Mouse (Mus musculus): ENCODE data around the gene Msl3. TPM values are rescaled to one million over a fixed set of nuclear protein-coding genes. Genes with fewer than 3 reads are reported as not detected.

Msl3 gene
- total RNA-seq, 1 experiment, result 7.2 TPM

- Histone ChIP-seq H3K27ac (ENCODE audit: insufficient read depth, low read depth, low read length, poor library complexity, severe bottlenecking) (no peak overlapping the region), H3K36me3 (ENCODE audit: control insufficient read depth, insufficient read depth, low read length, poor library complexity, severe bottlenecking) (no peaks in the 10 kb centered on the region), H3K9me3 (ENCODE audit: control insufficient read depth, insufficient read depth, low read depth, low read length) (no peaks in the 10 kb centered on the region), H3K4me1 (ENCODE audit: control insufficient read depth in 2 of 2, insufficient read depth in 2 of 2, low read length in 2 of 2, poor library complexity in 1 of 2) (no peaks in the 10 kb centered on the region), H3K9ac (ENCODE audit: insufficient read depth, low read depth, low read length, poor library complexity, severe bottlenecking) (no peak overlapping the region), H3K4me3 (ENCODE audit: insufficient read depth in 1 of 2, low read depth in 1 of 2, low read length in 2 of 2, poor library complexity in 1 of 2, severe bottlenecking in 1 of 2) (no peak overlapping the region)
- DNase-seq (ENCODE audit: low read depth, low spot score), result no peak
- no peak for TF ChIP-seq ZC3H11A (IDR thresholded peaks at IDR 0.05; ENCODE audit: borderline replicate concordance, low read depth, low read length)
- no peak for TF ChIP-seq CHD2 (IDR thresholded peaks at IDR 0.05; ENCODE audit: low read depth, low read length)
- TF ChIP-seq MAFK (IDR thresholded peaks at IDR 0.05; ENCODE audit: insufficient read depth, low read depth, low read length), result no peak
- TF ChIP-seq HCFC1 (IDR thresholded peaks at IDR 0.05; ENCODE audit: borderline replicate concordance, insufficient read depth, low read length), result no peak
- no peak for TF ChIP-seq ZNF384 (IDR thresholded peaks at IDR 0.05; ENCODE audit: low read depth, low read length)
- in situ Hi-C loops (cut with MboI; ENCODE audit: low sequenced_read_pairs in 2 of 2, unreplicated experiment in 2 of 2), result no loop called here
Observed at GRCm38 (mm10) chrX:168657795-168658194, 15.9 kb downstream of the Msl3 start.

DNA sequence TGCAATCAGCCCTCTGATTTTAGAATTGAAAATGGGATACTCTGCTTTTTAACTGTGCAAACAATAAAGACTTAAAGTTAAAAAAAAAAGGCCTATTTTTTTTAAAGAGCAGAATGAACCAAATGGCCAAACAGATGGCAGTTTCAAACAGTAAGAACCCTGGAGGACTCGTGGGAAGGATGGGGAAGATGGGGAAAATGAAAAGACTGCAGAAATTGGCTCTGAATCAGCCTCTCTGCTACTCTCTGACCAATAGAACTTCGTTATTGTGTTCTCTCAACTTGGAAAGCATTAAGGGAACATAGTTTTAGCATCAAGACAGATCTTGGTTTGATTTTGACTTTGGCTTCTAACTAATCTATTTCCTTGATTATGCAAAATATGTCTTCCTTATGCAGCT lies 24.4 kb downstream of the Msl3 start:
- H3K9me3 ChIP-seq (ENCODE audit: control insufficient read depth, insufficient read depth, low read depth, low read length), result no peaks in the 10 kb centered on the region
- H3K36me3 ChIP-seq (ENCODE audit: control insufficient read depth, insufficient read depth, low read length, poor library complexity, severe bottlenecking), result peaks cover 3% of the 10 kb centered on the region; the same call in 1 of the 2 replicates
- H3K27ac ChIP-seq (ENCODE audit: insufficient read depth, low read depth, low read length, poor library complexity, severe bottlenecking), result no peak overlapping the region
- no peak overlapping the region for H3K4me3 ChIP-seq (ENCODE audit: insufficient read depth in 1 of 2, low read depth in 1 of 2, low read length in 2 of 2, poor library complexity in 1 of 2, severe bottlenecking in 1 of 2)
- no peak overlapping the region for H3K9ac ChIP-seq (ENCODE audit: insufficient read depth, low read depth, low read length, poor library complexity, severe bottlenecking)
- TF ChIP-seq HCFC1 (IDR thresholded peaks at IDR 0.05; ENCODE audit: borderline replicate concordance, insufficient read depth, low read length) (no peak), ZC3H11A (IDR thresholded peaks at IDR 0.05; ENCODE audit: borderline replicate concordance, low read depth, low read length) (no peak), ZNF384 (IDR thresholded peaks at IDR 0.05; ENCODE audit: low read depth, low read length) (no peak), CHD2 (IDR thresholded peaks at IDR 0.05; ENCODE audit: low read depth, low read length) (no peak), MAFK (IDR thresholded peaks at IDR 0.05; ENCODE audit: insufficient read depth, low read depth, low read length) (no peak)
- in situ Hi-C loops (cut with MboI; ENCODE audit: low sequenced_read_pairs in 2 of 2, unreplicated experiment in 2 of 2), result no loop called here
- no peaks in the 10 kb centered on the region for H3K4me1 ChIP-seq (ENCODE audit: control insufficient read depth in 2 of 2, insufficient read depth in 2 of 2, low read length in 2 of 2, poor library complexity in 1 of 2)
- DNase-seq (ENCODE audit: low read depth, low spot score), result no peak

- in situ Hi-C loops (cut with MboI; ENCODE audit: low sequenced_read_pairs in 2 of 2, unreplicated experiment in 2 of 2), result no loop called here
- TF ChIP-seq MAFK (IDR thresholded peaks at IDR 0.05; ENCODE audit: insufficient read depth, low read depth, low read length) (no peak), ZC3H11A (IDR thresholded peaks at IDR 0.05; ENCODE audit: borderline replicate concordance, low read depth, low read length) (no peak), HCFC1 (IDR thresholded peaks at IDR 0.05; ENCODE audit: borderline replicate concordance, insufficient read depth, low read length) (no peak), CHD2 (IDR thresholded peaks at IDR 0.05; ENCODE audit: low read depth, low read length) (no peak), ZNF384 (IDR thresholded peaks at IDR 0.05; ENCODE audit: low read depth, low read length) (no peak)
- Histone ChIP-seq H3K9ac (ENCODE audit: insufficient read depth, low read depth, low read length, poor library complexity, severe bottlenecking) (no peak overlapping the region), H3K36me3 (ENCODE audit: control insufficient read depth, insufficient read depth, low read length, poor library complexity, severe bottlenecking) (peaks cover 3% of the 10 kb centered on the region; the same call in 1 of the 2 replicates), H3K9me3 (ENCODE audit: control insufficient read depth, insufficient read depth, low read depth, low read length) (no peaks in the 10 kb centered on the region), H3K4me3 (ENCODE audit: insufficient read depth in 1 of 2, low read depth in 1 of 2, low read length in 2 of 2, poor library complexity in 1 of 2, severe bottlenecking in 1 of 2) (no peak overlapping the region), H3K4me1 (ENCODE audit: control insufficient read depth in 2 of 2, insufficient read depth in 2 of 2, low read length in 2 of 2, poor library complexity in 1 of 2) (no peaks in the 10 kb centered on the region), H3K27ac (ENCODE audit: insufficient read depth, low read depth, low read length, poor library complexity, severe bottlenecking) (no peak overlapping the region)
- no peak for DNase-seq (ENCODE audit: low read depth, low spot score)
Observed at GRCm38 (mm10) chrX:168647746-168648145, 26.0 kb downstream of the Msl3 start.

- no peak overlapping the region for H3K27ac ChIP-seq (ENCODE audit: insufficient read depth, low read depth, low read length, poor library complexity, severe bottlenecking)
Observed at GRCm38 (mm10) chrX:168643451-168643850, 30.2 kb downstream of the Msl3 start.

More at GRCm38 (mm10) chrX:168643451-168643850, 30.2 kb downstream of the Msl3 start:
- H3K9ac ChIP-seq (ENCODE audit: insufficient read depth, low read depth, low read length, poor library complexity, severe bottlenecking), result no peak overlapping the region
- H3K9me3 ChIP-seq (ENCODE audit: control insufficient read depth, insufficient read depth, low read depth, low read length), result no peaks in the 10 kb centered on the region
- in situ Hi-C loops (cut with MboI; ENCODE audit: low sequenced_read_pairs in 2 of 2, unreplicated experiment in 2 of 2), result no loop called here
- TF ChIP-seq HCFC1 (IDR thresholded peaks at IDR 0.05; ENCODE audit: borderline replicate concordance, insufficient read depth, low read length) (no peak), CHD2 (IDR thresholded peaks at IDR 0.05; ENCODE audit: low read depth, low read length) (no peak), MAFK (IDR thresholded peaks at IDR 0.05; ENCODE audit: insufficient read depth, low read depth, low read length) (no peak), ZNF384 (IDR thresholded peaks at IDR 0.05; ENCODE audit: low read depth, low read length) (no peak), ZC3H11A (IDR thresholded peaks at IDR 0.05; ENCODE audit: borderline replicate concordance, low read depth, low read length) (no peak)
- H3K4me1 ChIP-seq (ENCODE audit: control insufficient read depth in 2 of 2, insufficient read depth in 2 of 2, low read length in 2 of 2, poor library complexity in 1 of 2), result no peaks in the 10 kb centered on the region
- no peak overlapping the region for H3K4me3 ChIP-seq (ENCODE audit: insufficient read depth in 1 of 2, low read depth in 1 of 2, low read length in 2 of 2, poor library complexity in 1 of 2, severe bottlenecking in 1 of 2)
- no peaks in the 10 kb centered on the region for H3K36me3 ChIP-seq (ENCODE audit: control insufficient read depth, insufficient read depth, low read length, poor library complexity, severe bottlenecking)
- no peak for DNase-seq (ENCODE audit: low read depth, low spot score)
